24 mouse cellular contexts compared by ENCODE assay signal in the genomic region with DNA sequence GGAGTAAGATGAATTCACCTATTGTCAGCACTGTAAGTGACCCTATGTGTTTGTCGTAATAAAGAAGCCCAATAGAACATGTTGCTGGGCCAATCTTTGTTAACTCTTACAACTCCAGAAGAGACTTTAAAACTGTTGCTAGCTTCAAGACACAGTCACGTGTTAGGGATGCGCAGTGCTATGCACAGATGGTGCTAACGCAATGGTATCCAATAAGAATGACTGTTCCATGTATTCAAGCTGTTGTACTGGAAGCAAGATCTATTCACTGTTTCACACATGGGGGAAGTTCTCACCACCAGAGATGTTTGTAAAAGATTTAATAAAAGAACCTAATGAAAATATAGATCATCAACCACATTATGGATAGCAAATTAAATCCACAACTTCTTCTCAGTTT.
A peak's percentile ranks its signal among the peaks of the same experiment; 100 is the strongest.
DNase-seq lines count a peak whose midpoint lies in the region; ATAC-seq and TF ChIP-seq lines count a peak whose summit lies in the region.
"Had no signal": no experiment of that assay in that cellular context is flagged by ENCODE, and none has a peak within 500 bp of the region (broad histone marks: within the 10 kb centered on the region; RNA-seq: fewer than 3 reads in every experiment).

No protein-coding gene starts in this region.

- peaks cover 1% of the 10 kb centered on the region; the same call in 1 of the 2 replicates for H3K4me1 ChIP-seq in forebrain, embryonic 13.5 days
- peaks cover 6% of the 10 kb centered on the region for H3K4me1 ChIP-seq in forebrain, embryonic 15.5 days
- no peaks in the 10 kb centered on the region for H3K4me1 ChIP-seq in forebrain, postnatal 0 days (ENCODE audit: insufficient read depth)
- 0 out of 2 replicates have a peak, but pooled peaks cover 6% of the 10 kb centered on the region for H3K4me1 ChIP-seq in forebrain, embryonic 10.5 days
- H3K4me1 ChIP-seq: hindbrain, embryonic 10.5 days; hindbrain, embryonic 13.5 days had no signal

- no peaks in the 10 kb centered on the region for H3K36me3 ChIP-seq in forebrain, embryonic 13.5 days (ENCODE audit: poor library complexity, severe bottlenecking)
- no peaks in the 10 kb centered on the region for H3K36me3 ChIP-seq in forebrain, embryonic 15.5 days
- H3K36me3 ChIP-seq in forebrain, postnatal 0 days (ENCODE audit: insufficient read depth), result no peaks in the 10 kb centered on the region
- no peaks in the 10 kb centered on the region for H3K36me3 ChIP-seq in forebrain, embryonic 10.5 days (replicated peaks)
- H3K36me3 ChIP-seq: heart, embryonic 12.5 days; heart, embryonic 15.5 days; hindbrain, embryonic 10.5 days; hindbrain, embryonic 13.5 days; intestine, embryonic 15.5 days had no signal

- H3K27me3 ChIP-seq in forebrain, embryonic 13.5 days, result peaks cover 5% of the 10 kb centered on the region
- no peaks in the 10 kb centered on the region for H3K27me3 ChIP-seq in forebrain, embryonic 15.5 days
- no peaks in the 10 kb centered on the region for H3K27me3 ChIP-seq in forebrain, postnatal 0 days (ENCODE audit: insufficient read depth, low read length)
- H3K27me3 ChIP-seq in forebrain, embryonic 10.5 days (ENCODE audit: poor library complexity, severe bottlenecking), result no peaks in the 10 kb centered on the region
- H3K27me3 ChIP-seq: heart, embryonic 12.5 days; heart, embryonic 15.5 days; hindbrain, embryonic 13.5 days; intestine, embryonic 15.5 days had no signal

- intact Hi-C loops in left cerebral cortex, postnatal 14 days (cut with DNase I), result no loop called here

- no peaks in the 10 kb centered on the region for H3K9me3 ChIP-seq in forebrain, embryonic 13.5 days (replicated peaks)
- H3K9me3 ChIP-seq in forebrain, embryonic 15.5 days, result no peaks in the 10 kb centered on the region
- H3K9me3 ChIP-seq in forebrain, postnatal 0 days (ENCODE audit: low read length), result no peaks in the 10 kb centered on the region
- no peaks in the 10 kb centered on the region for H3K9me3 ChIP-seq in forebrain, embryonic 10.5 days
- H3K9me3 ChIP-seq: heart, embryonic 12.5 days; heart, embryonic 15.5 days; hindbrain, embryonic 10.5 days; hindbrain, embryonic 13.5 days; intestine, embryonic 15.5 days had no signal

- no peak overlapping the region for H3K9ac ChIP-seq in forebrain, embryonic 13.5 days
- no peak overlapping the region for H3K9ac ChIP-seq in forebrain, embryonic 15.5 days (replicated peaks)
- no peak overlapping the region for H3K9ac ChIP-seq in forebrain, postnatal 0 days
- H3K9ac ChIP-seq: heart, embryonic 12.5 days; heart, embryonic 15.5 days; hindbrain, embryonic 13.5 days; intestine, embryonic 15.5 days had no signal

- no peak overlapping the region for H3K4me3 ChIP-seq in forebrain, embryonic 13.5 days
- H3K4me3 ChIP-seq in forebrain, embryonic 15.5 days, result no peak overlapping the region
- H3K4me3 ChIP-seq in forebrain, postnatal 0 days (ENCODE audit: low read depth, low read length), result no peak overlapping the region
- no peak overlapping the region for H3K4me3 ChIP-seq in forebrain, embryonic 10.5 days
- H3K4me3 ChIP-seq: heart, embryonic 12.5 days; heart, embryonic 15.5 days; hindbrain, embryonic 10.5 days; hindbrain, embryonic 13.5 days; intestine, embryonic 15.5 days had no signal

- no peak overlapping the region for H3K4me2 ChIP-seq in forebrain, embryonic 13.5 days
- no peak overlapping the region for H3K4me2 ChIP-seq in forebrain, embryonic 15.5 days (replicated peaks)
- H3K4me2 ChIP-seq in forebrain, postnatal 0 days (ENCODE audit: low read depth), result no peak overlapping the region
- H3K4me2 ChIP-seq: heart, embryonic 12.5 days; heart, embryonic 15.5 days; hindbrain, embryonic 13.5 days; intestine, embryonic 15.5 days had no signal

- DNase-seq in forebrain, postnatal 0 days, result peak; percentile 48
- DNase-seq in forebrain, embryonic 10.5 days (ENCODE audit: extremely low spot score, low spot score), result no peak
- peak; percentile 32 for DNase-seq in layer of hippocampus, adult 9-11 months
- no peak for DNase-seq in layer of hippocampus, adult 9-10 months (ENCODE audit: low spot score)
- DNase-seq in left cerebral cortex, postnatal 14 days (ENCODE audit: low spot score in 2 of 2), result no peak
- DNase-seq in cerebellum, postnatal 14 days, result no peak
- DNase-seq: adrenal gland, adult 8-10 months; adrenal gland, postnatal 25 days; cerebellum, adult 11-12 months; cerebellum, adult 8-10 months; cerebellum, postnatal 10 days; gastrocnemius, postnatal 25 days; heart, adult 18-20 months; heart, postnatal 10 days; heart, postnatal 36 days had no signal

- peak; percentile 59; the same call in 1 of the 2 replicates for ATAC-seq in forebrain, embryonic 13.5 days
- no peak; the same call in 1 of the 2 replicates for ATAC-seq in forebrain, embryonic 15.5 days (replicated peaks)
- ATAC-seq in forebrain, postnatal 0 days, result peak; percentile 88
- ATAC-seq: activated CD4-positive, CD25-positive, alpha-beta regulatory T cell, adult 4 months; hindbrain, embryonic 16.5 days; intestine, embryonic 15.5 days had no signal

- TF ChIP-seq CTCF in forebrain, postnatal 0 days (IDR thresholded peaks at IDR 0.05; ENCODE audit: low read depth), result no peak

- no peak overlapping the region for H3K27ac ChIP-seq in forebrain, embryonic 13.5 days
- no peak overlapping the region for H3K27ac ChIP-seq in forebrain, embryonic 15.5 days (replicated peaks)
- H3K27ac ChIP-seq in forebrain, postnatal 0 days (ENCODE audit: low read depth, low read length), result no peak overlapping the region
- H3K27ac ChIP-seq in forebrain, embryonic 10.5 days, result no peak overlapping the region
- H3K27ac ChIP-seq: heart, embryonic 15.5 days; hindbrain, embryonic 10.5 days; hindbrain, embryonic 13.5 days; intestine, embryonic 15.5 days had no signal

- WGBS in forebrain, embryonic 13.5 days, result 65% methylated on average over 4 of the region's 4 CpGs
- WGBS in forebrain, embryonic 15.5 days, result 58% methylated on average over 4 of the region's 4 CpGs
- 56% methylated on average over 4 of the region's 4 CpGs for WGBS in forebrain, postnatal 0 days
- WGBS in forebrain, embryonic 10.5 days, result 91% methylated on average over 4 of the region's 4 CpGs

Comparison
In these comparisons a context has a peak if more than half of its experiments do, and no peak if none do; other contexts are left out.
1. DNase-seq: peak in forebrain, postnatal 0 days (single experiment) and layer of hippocampus, adult 9-11 months (single experiment); none in forebrain, embryonic 10.5 days (single experiment), layer of hippocampus, adult 9-10 months (single experiment), left cerebral cortex, postnatal 14 days (0 of 2) and cerebellum, postnatal 14 days (0 of 2).